9 mouse cellular contexts compared by ENCODE assay signal in the genomic region with DNA sequence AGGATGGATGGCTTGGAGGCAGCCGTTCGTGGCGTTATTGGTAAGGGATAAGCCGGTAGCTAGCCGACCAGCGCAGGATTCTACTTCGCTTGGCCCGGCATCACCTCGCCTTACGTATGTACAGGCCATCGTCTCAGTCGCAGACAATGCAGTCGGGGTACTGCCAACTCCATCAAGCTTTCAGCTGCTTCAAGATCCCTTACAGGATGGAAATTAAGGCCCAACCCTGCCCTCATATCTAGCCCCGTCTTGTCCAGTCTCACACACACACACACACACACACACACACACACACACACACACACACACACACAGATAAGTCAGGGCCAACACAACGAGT. TPM values are rescaled to one million over a fixed set of nuclear protein-coding genes. Genes with fewer than 3 reads are reported as not detected.
A peak's percentile ranks its signal among the peaks of the same experiment; 100 is the strongest.
DNase-seq lines count a peak whose midpoint lies in the region; ATAC-seq and TF ChIP-seq lines count a peak whose summit lies in the region.
"Had no signal": no experiment of that assay in that cellular context is flagged by ENCODE, and none has a peak within 500 bp of the region (broad histone marks: within the 10 kb centered on the region; RNA-seq: fewer than 3 reads in every experiment).

No protein-coding gene starts in this region.

- TF ChIP-seq CTCF in lung, embryonic 14.5 days (IDR thresholded peaks at IDR 0.05; ENCODE audit: low read depth) = no peak
- no peak for TF ChIP-seq CTCF in intestine, postnatal 0 days (IDR thresholded peaks at IDR 0.05; ENCODE audit: low read depth)

- intact Hi-C loops in left cerebral cortex, postnatal 14 days (cut with DNase I) = loop anchor here (5.0 kb wide), 1 partner anchor 49 kb away; a partner anchor contains a TSS

- peak overlapping the region; percentile 76 for H3K4me2 ChIP-seq in lung, embryonic 14.5 days
- H3K4me2 ChIP-seq in embryonic facial prominence, embryonic 15.5 days (replicated peaks) = peak overlapping the region; percentile 70
- peak overlapping the region; percentile 76 for H3K4me2 ChIP-seq in intestine, postnatal 0 days (replicated peaks; ENCODE audit: low read depth)
- H3K4me2 ChIP-seq in neural tube, embryonic 14.5 days (ENCODE audit: low read depth, low read length) = peak overlapping the region; percentile 51

- H3K27me3 ChIP-seq in lung, embryonic 14.5 days (ENCODE audit: insufficient read depth, low read length) = no peaks in the 10 kb centered on the region
- H3K27me3 ChIP-seq in embryonic facial prominence, embryonic 15.5 days = no peaks in the 10 kb centered on the region
- no peaks in the 10 kb centered on the region for H3K27me3 ChIP-seq in intestine, postnatal 0 days (replicated peaks; ENCODE audit: control insufficient read depth, insufficient read depth, low read length)
- H3K27me3 ChIP-seq in neural tube, embryonic 14.5 days (ENCODE audit: control insufficient read depth, insufficient read depth, low read length) = no peaks in the 10 kb centered on the region

- peaks cover 2% of the 10 kb centered on the region; the same call in 1 of the 2 replicates for H3K4me1 ChIP-seq in lung, embryonic 14.5 days (ENCODE audit: insufficient read depth)
- peaks cover 10% of the 10 kb centered on the region for H3K4me1 ChIP-seq in embryonic facial prominence, embryonic 15.5 days
- H3K4me1 ChIP-seq in intestine, postnatal 0 days (replicated peaks; ENCODE audit: control insufficient read depth, insufficient read depth, low read length) = peaks cover 9% of the 10 kb centered on the region; the same call in 1 of the 2 replicates
- H3K4me1 ChIP-seq in neural tube, embryonic 14.5 days (ENCODE audit: control insufficient read depth, insufficient read depth, low read length) = no peaks in the 10 kb centered on the region

- peak overlapping the region; percentile 65 for H3K9ac ChIP-seq in lung, embryonic 14.5 days
- peak overlapping the region; percentile 51 for H3K9ac ChIP-seq in embryonic facial prominence, embryonic 15.5 days
- peak overlapping the region; percentile 51; the same call in 1 of the 2 replicates for H3K9ac ChIP-seq in intestine, postnatal 0 days (ENCODE audit: low read depth, low read length)
- peak overlapping the region; percentile 53 for H3K9ac ChIP-seq in neural tube, embryonic 14.5 days (replicated peaks; ENCODE audit: low read depth, low read length)

- no peak for DNase-seq in lung, embryonic 14.5 days
- no peak for DNase-seq in lung, postnatal 14 days
- DNase-seq in cerebellum, postnatal 10 days = no peak
- no peak for DNase-seq in left cerebral cortex, postnatal 14 days (ENCODE audit: low spot score in 2 of 2)
- DNase-seq in left cerebral cortex, adult 18-20 months (ENCODE audit: low spot score in 2 of 2) = no peak

- H3K36me3 ChIP-seq in lung, embryonic 14.5 days (ENCODE audit: insufficient read depth) = no peaks in the 10 kb centered on the region
- no peaks in the 10 kb centered on the region for H3K36me3 ChIP-seq in embryonic facial prominence, embryonic 15.5 days
- no peaks in the 10 kb centered on the region for H3K36me3 ChIP-seq in intestine, postnatal 0 days (ENCODE audit: control insufficient read depth, insufficient read depth)
- no peaks in the 10 kb centered on the region for H3K36me3 ChIP-seq in neural tube, embryonic 14.5 days (ENCODE audit: control insufficient read depth, insufficient read depth, low read length)

- H3K4me3 ChIP-seq in lung, embryonic 14.5 days (ENCODE audit: low read depth, low read length) = peak overlapping the region; percentile 56
- H3K4me3 ChIP-seq in embryonic facial prominence, embryonic 15.5 days (replicated peaks) = peak overlapping the region; percentile 67
- peak overlapping the region; percentile 59 for H3K4me3 ChIP-seq in intestine, postnatal 0 days (ENCODE audit: low read depth, low read length)
- H3K4me3 ChIP-seq in neural tube, embryonic 14.5 days (ENCODE audit: low read depth, low read length) = peak overlapping the region; percentile 39

- H3K9me3 ChIP-seq in lung, embryonic 14.5 days (ENCODE audit: low read depth, low read length) = no peaks in the 10 kb centered on the region
- no peaks in the 10 kb centered on the region for H3K9me3 ChIP-seq in embryonic facial prominence, embryonic 15.5 days (replicated peaks)
- no peaks in the 10 kb centered on the region for H3K9me3 ChIP-seq in intestine, postnatal 0 days (ENCODE audit: control insufficient read depth)
- no peaks in the 10 kb centered on the region for H3K9me3 ChIP-seq in neural tube, embryonic 14.5 days (ENCODE audit: control insufficient read depth, low read length)

- peak; percentile 50 for ATAC-seq in lung, embryonic 14.5 days (ENCODE audit: insufficient read depth)
- no peak for ATAC-seq in embryonic facial prominence, embryonic 15.5 days (ENCODE audit: insufficient number of reproducible peaks, low FRiP score, low TSS enrichment, low read depth)
- ATAC-seq in intestine, postnatal 0 days = no peak
- peak; percentile 4; the same call in 1 of the 2 replicates for ATAC-seq in neural tube, embryonic 14.5 days (ENCODE audit: low read depth)

- WGBS in lung, embryonic 14.5 days = under 1% methylated on average over 15 of the region's 15 CpGs
- 3% methylated on average over 15 of the region's 15 CpGs for WGBS in embryonic facial prominence, embryonic 15.5 days
- WGBS in intestine, postnatal 0 days = 2% methylated on average over 15 of the region's 15 CpGs
- 1% methylated on average over 15 of the region's 15 CpGs for WGBS in neural tube, embryonic 14.5 days

- peak overlapping the region; percentile 83 for H3K27ac ChIP-seq in lung, embryonic 14.5 days (ENCODE audit: low read depth)
- peak overlapping the region; percentile 87 for H3K27ac ChIP-seq in embryonic facial prominence, embryonic 15.5 days (replicated peaks)
- H3K27ac ChIP-seq in intestine, postnatal 0 days (ENCODE audit: low read depth, low read length) = peak overlapping the region; percentile 69
- peak overlapping the region; percentile 84 for H3K27ac ChIP-seq in neural tube, embryonic 14.5 days (ENCODE audit: low read depth, low read length)

RNA-seq across cellular contexts. Expression of a gene that starts 1.3 kb away (rescaled TPM):
- polyA plus RNA-seq in lung, embryonic 14.5 days (2014; fragmentation: Nextera tagmentation; extraction: Ambion mirVana) = 50.6 and 57.7 TPM in 2 replicates
- 68.4 and 69.7 TPM in 2 replicates for polyA plus RNA-seq in embryonic facial prominence, embryonic 15.5 days (2015; fragmentation: Nextera tagmentation; extraction: Ambion mirVana)
- polyA plus RNA-seq in intestine, postnatal 0 days (2015; fragmentation: Nextera tagmentation; extraction: Ambion mirVana) = 36.6 and 37.7 TPM in 2 replicates
- polyA plus RNA-seq in neural tube, embryonic 14.5 days (2014; fragmentation: Nextera tagmentation; extraction: Ambion mirVana) = 71.7 and 80.8 TPM in 2 replicates
- 10 to 100 TPM; 52.9 to 65.6 TPM for total RNA-seq in left cerebral cortex, postnatal 14 days (2021)
- 10 to 100 TPM; 43.9 to 51.1 TPM for total RNA-seq in left cerebral cortex, adult 18-20 months (2021)

RNA-seq across cellular contexts. Expression of a gene that starts 5.9 kb away (rescaled TPM):
- 4.2 and 4.3 TPM in 2 replicates for polyA plus RNA-seq in lung, embryonic 14.5 days (2014; fragmentation: Nextera tagmentation; extraction: Ambion mirVana)
- 18.2 and 20.7 TPM in 2 replicates for polyA plus RNA-seq in embryonic facial prominence, embryonic 15.5 days (2015; fragmentation: Nextera tagmentation; extraction: Ambion mirVana)
- polyA plus RNA-seq in intestine, postnatal 0 days (2015; fragmentation: Nextera tagmentation; extraction: Ambion mirVana) = 46.8 and 50.1 TPM in 2 replicates
- polyA plus RNA-seq in neural tube, embryonic 14.5 days (2014; fragmentation: Nextera tagmentation; extraction: Ambion mirVana) = 0.14 and 0.63 TPM in 2 replicates
- total RNA-seq in left cerebral cortex, postnatal 14 days (2021) = not detected
- not detected for total RNA-seq in left cerebral cortex, adult 18-20 months (2021)
- polyA plus RNA-seq: inflammation-experienced regulatory T-cells, adult 6 months had no signal

RNA-seq across cellular contexts. Expression of a gene that starts 23.1 kb away (rescaled TPM):
- polyA plus RNA-seq in lung, embryonic 14.5 days (2014; fragmentation: Nextera tagmentation; extraction: Ambion mirVana) = 7.8 and 9.8 TPM in 2 replicates
- 6.1 and 6.8 TPM in 2 replicates for polyA plus RNA-seq in embryonic facial prominence, embryonic 15.5 days (2015; fragmentation: Nextera tagmentation; extraction: Ambion mirVana)
- 42.1 and 43.2 TPM in 2 replicates for polyA plus RNA-seq in intestine, postnatal 0 days (2015; fragmentation: Nextera tagmentation; extraction: Ambion mirVana)
- 1.2 and 2.2 TPM in 2 replicates for polyA plus RNA-seq in neural tube, embryonic 14.5 days (2014; fragmentation: Nextera tagmentation; extraction: Ambion mirVana)
- 1 to 10 TPM; 2.5 to 2.6 TPM for total RNA-seq in left cerebral cortex, postnatal 14 days (2021)
- total RNA-seq in left cerebral cortex, adult 18-20 months (2021) = 1 to 10 TPM; 2.1 to 2.3 TPM

RNA-seq across cellular contexts. Expression of a gene that starts 45.5 kb away (rescaled TPM):
- polyA plus RNA-seq in lung, embryonic 14.5 days (2014; fragmentation: Nextera tagmentation; extraction: Ambion mirVana) = 7.5 and 8.7 TPM in 2 replicates
- 115 and 118 TPM in 2 replicates for polyA plus RNA-seq in embryonic facial prominence, embryonic 15.5 days (2015; fragmentation: Nextera tagmentation; extraction: Ambion mirVana)
- 35.3 and 38.6 TPM in 2 replicates for polyA plus RNA-seq in intestine, postnatal 0 days (2015; fragmentation: Nextera tagmentation; extraction: Ambion mirVana)
- not detected in 2 replicates for polyA plus RNA-seq in neural tube, embryonic 14.5 days (2014; fragmentation: Nextera tagmentation; extraction: Ambion mirVana)
- total RNA-seq in left cerebral cortex, postnatal 14 days (2021) = under 1 TPM in 1 of 2 experiments, not detected in 1; 0.55 TPM
- under 1 TPM; 0.26 to 0.33 TPM for total RNA-seq in left cerebral cortex, adult 18-20 months (2021)

RNA-seq across cellular contexts. Expression of a gene that starts 49.2 kb away (rescaled TPM):
- polyA plus RNA-seq in lung, embryonic 14.5 days (2014; fragmentation: Nextera tagmentation; extraction: Ambion mirVana) = 124 and 130 TPM in 2 replicates
- 210 and 216 TPM in 2 replicates for polyA plus RNA-seq in embryonic facial prominence, embryonic 15.5 days (2015; fragmentation: Nextera tagmentation; extraction: Ambion mirVana)
- 133 and 141 TPM in 2 replicates for polyA plus RNA-seq in intestine, postnatal 0 days (2015; fragmentation: Nextera tagmentation; extraction: Ambion mirVana)
- 45.3 and 54.3 TPM in 2 replicates for polyA plus RNA-seq in neural tube, embryonic 14.5 days (2014; fragmentation: Nextera tagmentation; extraction: Ambion mirVana)
- 10 to 100 TPM; 25.8 to 25.9 TPM for total RNA-seq in left cerebral cortex, postnatal 14 days (2021)
- 10 to 100 TPM; 39.0 to 43.2 TPM for total RNA-seq in left cerebral cortex, adult 18-20 months (2021)

Comparison
In these comparisons a context has a peak if more than half of its experiments do, and no peak if none do; other contexts are left out.
1. ATAC-seq: peak in lung, embryonic 14.5 days (single experiment) and neural tube, embryonic 14.5 days (single experiment); none in embryonic facial prominence, embryonic 15.5 days (single experiment) and intestine, postnatal 0 days (single experiment).
2. Peak in every context shown above with its lines, with median percentiles within 50 percentile points of each other: H3K27ac ChIP-seq, H3K4me2 ChIP-seq, H3K4me3 ChIP-seq and H3K9ac ChIP-seq.